Mouse (Mus musculus) ES-E14 (cell line): ENCODE measurements around the gene Ndufs6. TPM values are rescaled to one million over a fixed set of nuclear protein-coding genes. Genes with fewer than 3 reads are reported as not detected.

ENCODE experiments used
- DNase-seq: peaks from one replicate; pipeline ENCODE4 v3.0.0-alpha.2; 2013; ENCODE audit warnings: low read depth, low spot score
- H3K27ac ChIP-seq: 2 replicates; pipeline ENCODE4 v1.5.1; 2012; ENCODE audit warnings: low read depth, mild to moderate bottlenecking, low read length, moderate library complexity, mixed read lengths; ENCODE audit not compliant: poor library complexity, insufficient read depth, severe bottlenecking
- H3K36me3 ChIP-seq: 2 replicates; pipeline ENCODE4 v1.6.1; 2012; ENCODE audit warnings: mild to moderate bottlenecking, low read length, moderate library complexity, mixed read lengths; ENCODE audit not compliant: control insufficient read depth, poor library complexity, insufficient read depth, severe bottlenecking
- H3K4me1 ChIP-seq, 2 experiments: fragments of 150-350 bp in 1 of 2; sonication (generic) in 1 of 2; 2 replicates each; pipeline ENCODE4 v1.6.1; 2012; ENCODE audit warnings: low read length in 2 of 2, mild to moderate bottlenecking in 1 of 2, mixed read lengths in 1 of 2; ENCODE audit not compliant: control insufficient read depth in 2 of 2, insufficient read depth in 2 of 2, poor library complexity in 1 of 2
- H3K4me3 ChIP-seq, 2 experiments: fragments of 150-350 bp in 1 of 2; sonication (generic) in 1 of 2; 2 replicates each; pipeline ENCODE4 v1.5.1; 2012; ENCODE audit warnings: low read length in 2 of 2, low read depth in 1 of 2, mild to moderate bottlenecking in 1 of 2, mixed read lengths in 1 of 2; ENCODE audit not compliant: insufficient read depth in 1 of 2, poor library complexity in 1 of 2, severe bottlenecking in 1 of 2
- H3K9ac ChIP-seq: 2 replicates; pipeline ENCODE4 v1.6.1; 2012; ENCODE audit warnings: low read depth, mild to moderate bottlenecking, low read length, mixed read lengths; ENCODE audit not compliant: poor library complexity, insufficient read depth, severe bottlenecking
- H3K9me3 ChIP-seq: fragments of 150-350 bp; sonication (generic); 2 replicates; pipeline ENCODE4 v1.6.1; 2012; ENCODE audit warnings: low read depth, mild to moderate bottlenecking, low read length; ENCODE audit not compliant: control insufficient read depth, insufficient read depth
- CHD2 ChIP-seq: IDR thresholded peaks from 2 replicates; pipeline ENCODE4 v1.6.1; 2014; ENCODE audit warnings: mild to moderate bottlenecking, low read depth, low read length, inconsistent platforms
- HCFC1 ChIP-seq: IDR thresholded peaks from 2 replicates; pipeline ENCODE4 v1.6.1; 2012; ENCODE audit warnings: low read length, inconsistent platforms, borderline replicate concordance; ENCODE audit not compliant: insufficient read depth
- MAFK ChIP-seq: IDR thresholded peaks from 2 replicates; pipeline ENCODE4 v1.6.1; 2014; ENCODE audit warnings: mild to moderate bottlenecking, low read depth, low read length, inconsistent platforms; ENCODE audit not compliant: insufficient read depth
- ZC3H11A ChIP-seq: IDR thresholded peaks from 2 replicates; pipeline ENCODE4 v1.6.1; 2012; ENCODE audit warnings: low read depth, mild to moderate bottlenecking, inconsistent platforms, low read length, borderline replicate concordance
- ZNF384 ChIP-seq: IDR thresholded peaks from 2 replicates; pipeline ENCODE4 v1.6.1; 2012; ENCODE audit warnings: low read depth, low read length, inconsistent platforms
- in situ Hi-C, 2 experiments: fragments of 600-800 bp; cut with MboI; formaldehyde crosslinking; loops; one replicate each; pipeline ENCODE4 v1.15.1; 2025; ENCODE audit warnings: low sequenced_read_pairs in 2 of 2, inconsistent platforms in 1 of 2; ENCODE audit not compliant: unreplicated experiment in 2 of 2
- total RNA-seq: library from RNA; depleted of rRNA; stranded (reverse); fragments of 300-350 nt; gene quantifications from 2 replicates; pipeline ENCODE4 v1.2.3, GENCODE M21; 2012

Ndufs6 gene
- total RNA-seq, 1 experiment: 214 TPM

DNA sequence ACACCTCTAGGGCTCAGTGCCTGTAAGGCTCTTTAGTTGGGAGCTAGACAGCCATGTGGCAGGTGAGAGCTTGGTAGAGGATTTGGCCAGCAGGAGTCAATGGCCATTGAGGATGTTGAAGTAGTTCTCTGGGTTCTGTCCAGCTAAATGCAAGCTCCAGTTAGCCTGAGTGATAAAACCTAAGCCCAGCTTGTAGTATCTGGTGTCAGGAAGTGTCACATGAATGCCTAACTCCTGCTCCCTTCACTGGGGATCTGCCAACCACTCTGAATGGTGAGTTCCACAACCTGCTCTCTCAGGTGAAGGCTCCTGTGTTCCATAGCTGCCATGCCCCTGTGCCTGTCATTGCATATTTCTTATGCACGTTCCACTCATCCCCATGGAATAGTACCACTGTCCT lies 44.8 kb downstream of the Ndufs6 start:
- no peak overlapping the region for H3K27ac ChIP-seq
- no peak overlapping the region for H3K9ac ChIP-seq
- H3K9me3 ChIP-seq: no peaks in the 10 kb centered on the region
- no peak for TF ChIP-seq ZNF384
- TF ChIP-seq CHD2: no peak
- TF ChIP-seq HCFC1: no peak
- no peak for TF ChIP-seq MAFK
- no peak for TF ChIP-seq ZC3H11A
- DNase-seq: no peak
- H3K4me3 ChIP-seq: no peak overlapping the region
- in situ Hi-C loops: no loop called here
- no peaks in the 10 kb centered on the region for H3K36me3 ChIP-seq
- peaks cover 0 to 5% of the 10 kb centered on the region in 2 experiments; a peak in 1 of 4 replicates for H3K4me1 ChIP-seq

DNA sequence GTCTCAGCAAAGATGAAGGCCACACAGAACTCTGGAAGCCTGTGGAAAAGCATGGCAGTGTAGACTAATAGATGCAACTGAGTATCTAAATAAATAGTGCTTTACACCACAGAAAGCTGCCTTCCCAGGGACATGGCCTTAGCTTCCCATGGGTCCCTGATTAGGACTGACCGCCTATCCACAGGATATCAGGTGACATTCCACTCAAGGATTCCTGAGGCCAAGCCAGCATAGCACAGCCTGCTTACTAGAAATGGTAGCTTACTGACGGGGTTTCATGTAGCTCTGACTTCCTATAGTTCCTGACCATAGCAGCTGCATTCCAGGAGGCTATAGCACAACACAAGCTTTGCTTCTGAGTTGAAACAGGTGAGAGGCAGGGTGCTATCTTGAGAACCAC lies 45.9 kb downstream of the Ndufs6 start:
- H3K9me3 ChIP-seq: no peaks in the 10 kb centered on the region
- DNase-seq: no peak
- in situ Hi-C loops: no loop called here
- no peaks in the 10 kb centered on the region for H3K36me3 ChIP-seq
- peaks cover 0 to 5% of the 10 kb centered on the region in 2 experiments; a peak in 1 of 4 replicates for H3K4me1 ChIP-seq
- no peak overlapping the region for H3K27ac ChIP-seq
- no peak overlapping the region for H3K4me3 ChIP-seq
- no peak overlapping the region for H3K9ac ChIP-seq
- TF ChIP-seq MAFK: no peak
- no peak for TF ChIP-seq HCFC1
- no peak for TF ChIP-seq CHD2
- no peak for TF ChIP-seq ZNF384
- TF ChIP-seq ZC3H11A: no peak

DNA sequence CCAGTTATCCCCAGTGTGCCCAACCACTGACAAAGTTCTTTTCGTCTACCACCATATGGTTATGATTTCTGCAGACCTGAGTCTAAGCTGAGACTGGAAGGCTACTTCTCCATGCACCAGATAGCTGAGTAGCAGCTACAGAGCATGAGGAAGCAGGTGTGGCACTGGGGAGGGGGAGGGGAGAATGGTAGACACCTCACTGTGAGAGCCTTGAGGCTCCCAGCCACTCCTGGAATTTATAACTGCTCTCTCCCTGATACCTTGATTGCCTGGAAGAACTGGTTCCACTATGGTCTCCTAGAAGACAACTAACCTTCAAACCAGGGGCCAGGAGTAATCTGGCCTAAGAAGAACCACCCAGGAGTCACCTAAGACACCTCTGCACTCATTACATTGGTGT lies 49.1 kb downstream of the Ndufs6 start:
- Histone ChIP-seq H3K4me3 (no peak overlapping the region), H3K9me3 (no peaks in the 10 kb centered on the region), H3K36me3 (no peaks in the 10 kb centered on the region), H3K27ac (no peak overlapping the region), H3K9ac (no peak overlapping the region), H3K4me1 (peaks cover 0 to 3% of the 10 kb centered on the region in 2 experiments; a peak in 1 of 4 replicates)
- TF ChIP-seq HCFC1 (no peak), MAFK (no peak), ZNF384 (no peak), CHD2 (no peak), ZC3H11A (no peak)
- in situ Hi-C loops: no loop called here
- DNase-seq: no peak

DNA sequence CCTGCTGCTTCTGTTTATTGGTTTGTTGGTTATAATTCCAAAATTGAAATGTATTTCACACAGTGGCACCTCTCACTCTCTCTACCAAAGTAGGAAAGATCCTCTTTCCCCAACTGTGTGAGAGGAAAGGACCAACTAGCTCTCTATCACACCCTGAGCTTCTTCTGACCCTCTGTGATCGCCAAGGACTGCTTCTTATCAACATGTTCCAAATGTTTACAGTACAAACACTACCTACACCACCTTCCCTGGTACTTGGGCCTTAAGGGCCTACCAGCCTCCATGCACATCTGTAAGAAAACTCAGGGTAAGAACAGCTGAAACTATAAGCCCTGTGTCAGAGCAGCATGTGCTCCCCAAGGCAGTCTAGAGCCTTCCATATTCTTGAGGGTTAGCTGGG lies 50.5 kb downstream of the Ndufs6 start:
- H3K4me3 ChIP-seq: no peak overlapping the region
- no peak overlapping the region for H3K27ac ChIP-seq
- H3K9ac ChIP-seq: no peak overlapping the region
- H3K36me3 ChIP-seq: no peaks in the 10 kb centered on the region
- TF ChIP-seq ZNF384: no peak
- TF ChIP-seq MAFK: no peak
- TF ChIP-seq CHD2: no peak
- DNase-seq: no peak
- H3K9me3 ChIP-seq: no peaks in the 10 kb centered on the region
- H3K4me1 ChIP-seq: peaks cover under 1 to 7% of the 10 kb centered on the region in 2 experiments; a peak in 2 of 4 replicates
- in situ Hi-C loops: no loop called here

DNA sequence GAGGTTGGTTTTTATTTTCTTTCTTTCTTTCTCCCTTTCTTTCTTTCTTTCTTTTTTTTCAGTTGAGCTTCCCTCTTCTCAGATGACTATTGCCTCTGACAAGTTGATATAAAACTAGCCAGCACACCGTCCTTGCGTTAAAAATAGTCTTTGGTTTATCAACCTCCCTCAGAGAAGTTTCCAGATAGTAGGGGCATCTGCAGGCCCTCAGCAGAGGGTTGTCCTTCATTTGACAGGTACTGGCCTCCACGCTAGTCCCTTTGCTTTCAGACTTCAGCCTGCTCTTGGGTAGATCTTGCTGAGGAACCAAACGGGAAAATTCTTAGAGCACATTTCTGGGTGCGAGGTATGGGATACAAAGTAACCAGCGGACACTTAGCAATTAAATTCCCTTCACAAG lies 51.0 kb downstream of the Ndufs6 start:
- Histone ChIP-seq H3K27ac (no peak overlapping the region), H3K36me3 (no peaks in the 10 kb centered on the region), H3K9me3 (no peaks in the 10 kb centered on the region), H3K4me3 (no peak overlapping the region), H3K4me1 (peaks cover 2 to 8% of the 10 kb centered on the region in 2 experiments; a peak in 2 of 4 replicates), H3K9ac (no peak overlapping the region)
- no peak for TF ChIP-seq ZNF384
- no peak for TF ChIP-seq ZC3H11A
- no peak for TF ChIP-seq CHD2
- TF ChIP-seq HCFC1: no peak
- TF ChIP-seq MAFK: no peak
- in situ Hi-C loops: no loop called here
- DNase-seq: no peak
